Mouse (Mus musculus): ENCODE data around the gene Arl4d.

GRCm38 (mm10) chr11:101668546-101669261 is 3.4 kb downstream of the Arl4d start:
- TF ChIP-seq CTCF (IDR thresholded peaks at IDR 0.05; ENCODE audit: control insufficient read depth, insufficient read depth, low read length) (no peak), POLR2A (IDR thresholded peaks at IDR 0.05; ENCODE audit: borderline replicate concordance, control insufficient read depth, low read depth, low read length) (no peak)

Data from bone marrow, adult 2 months (tissue).